Mouse (Mus musculus): ENCODE results near the gene Pde11a.

GRCm38 (mm10) chr2:76126651-76127050, 211.9 kb downstream of the Pde11a start:
- no peak for TF ChIP-seq POLR2A (IDR thresholded peaks at IDR 0.05; ENCODE audit: borderline replicate concordance, extremely low read depth, low read depth, low read length)
- TF ChIP-seq CTCF (IDR thresholded peaks at IDR 0.05; ENCODE audit: insufficient read depth, low read length), result no peak
